8 mouse cellular contexts compared by ENCODE assay signal in genomic region chr10:121701296-121702248, GRCm38 (mm10). TPM values are rescaled to one million over a fixed set of nuclear protein-coding genes. Genes with fewer than 3 reads are reported as not detected.
DNase-seq lines count a peak whose midpoint lies in the region.

No protein-coding gene starts in this region.

- DNase-seq in cerebellum, adult 18-20 months: peak; percentile 26 to 38
- DNase-seq in cerebellum, adult 11 months: no peak
- peak; percentile 28 for DNase-seq in ovary, postnatal 36 days (ENCODE audit: low spot score)
- no peak for DNase-seq in ovary, adult 18-20 months (ENCODE audit: low spot score)
- peak; percentile 74 to 78 for DNase-seq in cerebellum, postnatal 14 days
- DNase-seq in heart, postnatal 4 days: peak; percentile 71
- peak; percentile 51 to 55 for DNase-seq in left cerebral cortex, postnatal 25 days (ENCODE audit: low spot score in 2 of 2)
- DNase-seq in right cerebral cortex, postnatal 10 days (ENCODE audit: low spot score in 2 of 2): peak; percentile 60 to 69

- intact Hi-C loops in left cerebral cortex, postnatal 25 days (cut with DNase I): loop anchor here (1.0 kb wide), 1 partner anchor 350 kb away; no protein-coding TSS in a partner anchor

RNA-seq across cellular contexts. Expression of gene BC048403, which starts 38.2 kb away (rescaled TPM):
- 1 to 10 TPM; 2.7 to 2.9 TPM for total RNA-seq in heart, postnatal 4 days (2021)
- 10 to 100 TPM in 1 of 2 experiments, 1 to 10 TPM in 1; 9.9 to 10.2 TPM for total RNA-seq in left cerebral cortex, postnatal 25 days (2021)

Comparison
In these comparisons a context has a peak if more than half of its experiments do, and no peak if none do; other contexts are left out.
1. DNase-seq: peak in cerebellum, adult 18-20 months (2 of 2), ovary, postnatal 36 days (single experiment), cerebellum, postnatal 14 days (2 of 2), heart, postnatal 4 days (single experiment), left cerebral cortex, postnatal 25 days (2 of 2) and right cerebral cortex, postnatal 10 days (2 of 2); none in cerebellum, adult 11 months (single experiment) and ovary, adult 18-20 months (single experiment).